Mouse (Mus musculus) cerebellum, postnatal 36 days (tissue): ENCODE data around the gene Sox12.
"Not testable (repeated sequence)": the region's sequence is repeated elsewhere in the genome, so short reads cannot be mapped to it uniquely, and the experiment has no call there.

Source experiments
- DNase-seq, 2 experiments: peaks; one replicate each; pipeline ENCODE4 v3.0.0; 2021 to 2022; ENCODE audit warnings: mixed read lengths in 2 of 2

Sox12 gene

DNA sequence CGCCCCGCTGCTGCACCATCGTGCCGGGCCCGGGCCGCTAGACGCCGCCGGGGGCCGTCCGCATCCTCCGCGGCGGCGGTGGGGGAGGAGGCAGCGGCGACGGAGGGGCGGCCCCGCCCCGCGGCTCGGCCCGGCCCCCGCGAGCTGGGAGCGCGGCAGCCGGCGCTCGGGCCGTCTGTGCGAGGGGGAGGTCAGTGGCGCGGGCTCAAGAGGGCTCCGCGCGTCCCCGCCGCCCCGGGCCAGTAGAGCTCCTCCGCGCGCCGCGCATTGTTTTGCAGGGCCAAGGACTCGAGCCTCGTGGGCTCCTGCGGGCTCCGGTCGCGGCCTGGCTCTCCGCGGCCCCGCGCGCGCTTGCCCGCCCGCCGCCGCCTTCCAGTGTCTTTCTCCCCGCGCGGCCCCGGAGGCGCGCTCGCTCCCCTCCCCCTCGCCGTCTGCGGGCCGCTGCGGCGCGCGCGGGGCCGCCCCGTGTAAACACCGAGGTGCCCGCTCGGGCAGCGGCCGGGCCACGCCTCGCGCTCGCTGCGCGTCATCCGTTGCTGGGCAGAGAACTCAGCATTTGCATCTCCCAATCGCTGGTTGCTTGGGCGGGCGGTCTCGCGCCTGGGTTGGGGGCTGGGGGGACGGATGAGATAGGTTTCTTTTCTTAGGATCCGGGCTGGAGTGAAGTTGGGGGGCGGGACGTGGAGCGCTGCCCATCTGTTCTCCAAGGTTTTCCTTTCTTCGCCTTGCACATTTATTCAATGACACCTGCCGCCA, at the start of gene Sox12:
Gene Sox12, minus strand, starts transcription at position 384 of the 756 bp plus-strand sequence.
- peak; percentile 96 to 98 for DNase-seq

- no peak for DNase-seq
Observed at GRCm38 (mm10) chr2:152447461-152447860, 49.6 kb upstream of the Sox12 start.

DNA sequence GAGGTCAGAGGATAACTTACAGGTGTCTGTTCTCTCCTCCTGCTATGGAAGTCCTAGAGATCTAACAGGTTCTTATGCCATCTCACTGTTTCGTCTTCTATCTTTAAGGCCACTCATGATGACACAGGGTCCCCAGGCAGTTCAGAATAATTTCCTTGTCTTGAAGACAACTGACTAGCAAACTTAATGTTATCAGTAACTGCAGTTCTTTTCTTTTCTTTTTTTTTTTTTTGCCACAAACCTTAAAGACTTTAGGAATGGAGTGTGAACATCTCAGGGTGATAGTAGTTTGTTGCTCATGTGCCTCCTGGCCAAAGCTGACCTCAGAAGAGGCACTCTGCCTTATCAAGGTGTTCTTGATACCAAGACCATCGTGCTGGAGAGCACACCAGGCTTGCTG, 48.8 kb upstream of the Sox12 start:
- no peak for DNase-seq

GRCm38 (mm10) chr2:152443281-152443680, 45.4 kb upstream of the Sox12 start:
- peak; percentile 34 to 47 for DNase-seq

DNA sequence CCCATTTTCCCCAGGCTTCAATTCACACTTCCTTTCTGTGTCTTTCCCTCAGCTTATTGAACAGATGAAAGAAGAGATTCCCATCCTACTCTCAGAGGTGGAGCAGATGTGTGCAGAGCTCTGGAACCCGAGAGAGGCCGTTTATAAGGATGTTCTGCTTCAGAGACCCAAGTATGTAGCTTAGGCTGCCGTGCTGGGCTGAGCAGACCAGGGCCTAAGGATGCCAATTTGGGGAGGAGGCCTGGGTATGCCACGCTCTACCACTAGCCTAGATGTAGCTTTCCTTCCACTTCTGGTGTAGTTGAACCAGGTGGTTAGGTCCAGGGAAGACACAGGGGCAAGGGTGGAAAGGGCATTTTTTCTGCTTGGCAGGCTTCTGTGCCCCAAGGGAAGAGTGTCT, 44.5 kb upstream of the Sox12 start:
- DNase-seq: no peak

DNA sequence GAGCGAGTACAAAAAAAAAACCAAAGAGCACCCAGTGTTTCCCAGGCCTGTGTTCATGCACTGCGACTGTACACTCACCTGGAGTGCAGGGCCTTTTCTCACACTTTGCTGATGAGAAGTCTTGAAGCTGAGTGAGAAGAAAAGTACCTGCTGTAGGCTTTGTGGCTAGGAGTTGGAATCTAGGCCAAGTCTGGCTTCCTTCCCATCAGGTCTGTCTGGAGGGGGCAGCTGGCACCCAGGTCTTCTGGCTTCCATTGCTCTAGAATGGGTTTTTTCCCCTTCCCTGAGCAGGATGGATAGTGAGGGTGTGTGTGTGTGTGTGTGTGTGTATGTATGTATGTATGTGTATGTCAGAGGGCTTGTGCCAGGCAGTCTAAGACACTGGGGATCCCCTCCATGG, 42.0 kb upstream of the Sox12 start:
- no peak for DNase-seq

- DNase-seq: no peak
Observed at GRCm38 (mm10) chr2:152438963-152439362, 41.1 kb upstream of the Sox12 start.

DNA sequence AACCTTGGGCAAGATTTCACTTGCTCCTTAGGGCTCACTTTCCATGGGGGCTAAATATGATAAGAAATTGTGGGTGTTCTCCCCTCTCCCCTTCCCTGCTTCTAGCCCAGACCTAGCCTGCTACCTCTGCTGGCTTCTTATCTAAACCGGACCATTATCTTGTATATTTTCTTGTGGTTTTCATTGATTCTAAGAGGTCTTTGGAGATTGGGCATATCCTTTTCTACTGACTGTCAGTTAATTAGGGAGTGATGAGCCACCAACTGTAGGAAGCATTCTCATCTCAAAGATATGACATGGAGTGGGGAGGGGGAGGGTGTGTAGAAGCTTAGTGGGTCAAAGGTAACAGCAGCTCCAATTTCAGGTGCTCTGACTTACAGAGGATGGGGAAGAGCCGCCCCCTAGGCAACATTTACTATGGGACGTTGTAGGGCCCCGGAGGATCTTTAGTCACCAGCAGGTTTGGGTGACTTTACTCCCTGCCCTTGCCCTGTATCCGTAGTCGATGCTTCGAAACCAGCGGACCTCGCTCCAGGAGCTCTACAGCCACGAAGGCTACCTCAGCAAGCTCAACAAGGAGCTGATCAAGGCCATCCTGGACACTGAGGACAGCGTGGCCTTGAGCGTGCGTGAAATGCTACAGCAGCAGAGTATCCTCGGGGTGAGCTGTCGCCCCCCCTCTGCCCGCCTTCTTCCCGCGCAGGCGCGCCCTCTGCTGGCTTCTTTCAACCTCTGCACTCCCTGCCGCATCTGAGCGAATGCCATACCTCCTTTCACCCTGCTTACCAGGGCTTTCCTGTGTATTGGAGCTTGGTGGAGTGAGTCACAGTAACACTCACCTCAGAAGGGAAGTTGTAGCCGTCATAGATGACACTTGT, 39.4 kb upstream of the Sox12 start:
- peak; percentile 87 to 89 for DNase-seq

GRCm38 (mm10) chr2:152436405-152436901, 38.6 kb upstream of the Sox12 start:
- no peak for DNase-seq

GRCm38 (mm10) chr2:152428481-152428880, 30.6 kb upstream of the Sox12 start:
- DNase-seq: not testable (repeated sequence)

GRCm38 (mm10) chr2:152427493-152427892, 29.6 kb upstream of the Sox12 start:
- DNase-seq: no peak

DNA sequence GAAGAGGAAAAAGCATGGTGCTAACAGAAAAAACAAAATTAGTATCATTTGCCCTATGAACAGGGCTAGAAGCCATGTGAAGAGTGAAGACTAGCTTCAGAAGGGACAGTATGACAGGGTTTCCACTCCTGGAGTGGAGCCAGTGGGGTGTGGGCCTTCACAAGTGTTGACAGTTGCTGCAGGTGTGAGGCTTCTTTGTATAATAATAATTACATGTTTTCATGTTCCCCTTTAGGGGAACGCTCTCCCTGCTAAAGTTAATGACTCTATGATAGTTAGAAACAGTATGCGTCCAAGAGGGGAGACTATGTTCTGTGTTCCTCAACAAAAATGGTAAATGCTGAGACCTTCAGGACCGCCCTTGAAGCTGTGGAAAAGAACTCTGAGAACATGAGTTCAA, 17.9 kb upstream of the Sox12 start:
- DNase-seq: no peak

DNA sequence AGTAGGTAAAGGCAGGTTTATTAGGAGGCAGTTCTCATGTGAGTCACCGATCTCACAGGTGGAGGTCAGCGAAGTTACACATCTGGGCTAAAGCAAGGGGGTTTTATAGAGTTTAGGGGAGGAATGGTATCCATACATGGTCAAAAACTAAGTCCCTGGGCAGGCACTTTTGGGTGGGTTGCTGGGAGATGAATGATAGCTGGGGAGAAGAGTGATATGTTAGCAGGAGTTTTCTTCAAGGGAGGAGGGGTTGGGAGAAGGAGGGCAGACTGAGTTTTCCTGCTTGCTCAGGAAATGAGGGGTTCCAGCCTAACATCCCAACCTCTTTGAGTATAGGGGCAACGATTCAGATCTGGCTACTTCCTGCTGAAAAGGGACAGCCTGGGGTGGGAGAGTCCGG, 17.4 kb upstream of the Sox12 start, which contains the start of gene 6820408C15Rik:
Gene 6820408C15Rik, plus strand, starts transcription at position 301 of the 400 bp plus-strand sequence.
- DNase-seq: no peak

- DNase-seq: peak; percentile 87 to 88
Observed at GRCm38 (mm10) chr2:152414591-152415165, 16.8 kb upstream of the Sox12 start, which contains the start of gene Zcchc3. TSS of gene Zcchc3 (minus strand) at chr2:152415027.

DNA sequence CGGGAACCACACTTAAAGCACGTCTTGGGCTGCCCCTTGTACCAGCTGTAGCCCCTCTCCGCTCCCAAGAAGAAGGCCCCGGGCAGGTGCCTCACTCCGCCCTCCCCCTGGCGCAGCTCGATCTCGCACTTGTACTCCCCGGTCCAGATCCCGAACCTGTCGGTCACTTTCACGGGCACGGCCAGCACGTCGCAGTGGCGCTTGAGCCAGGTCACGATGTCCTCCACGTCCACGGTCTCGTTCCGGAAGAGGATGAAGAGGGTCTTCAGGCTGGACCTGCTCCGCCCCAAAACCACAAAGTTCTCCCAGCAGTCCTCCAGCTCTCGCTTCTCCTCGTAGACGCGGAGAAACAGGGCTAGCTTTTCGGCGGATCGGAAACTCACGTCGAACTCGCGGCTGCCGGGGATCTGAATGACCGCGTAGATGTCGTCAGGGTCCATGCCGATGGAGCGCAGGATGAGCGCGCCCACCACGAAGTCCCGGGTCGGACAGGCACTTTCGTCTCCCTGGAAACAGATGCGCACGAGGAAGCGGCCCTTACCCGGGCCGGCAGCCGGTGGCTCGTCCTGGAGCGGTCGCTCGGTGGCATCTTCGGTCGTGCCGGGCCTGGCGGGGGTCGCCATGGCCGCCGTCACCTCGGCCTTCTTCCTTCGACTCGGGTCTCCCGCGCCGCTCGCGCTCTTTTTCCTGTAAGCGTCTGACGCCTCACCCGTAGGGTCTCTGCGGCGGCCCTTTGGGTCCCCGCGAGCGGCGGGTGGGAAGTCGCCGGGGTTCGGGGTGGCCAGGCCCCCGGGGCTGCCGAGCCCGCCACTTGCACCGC, 16.1 kb upstream of the Sox12 start:
- peak; percentile 45 to 53 for DNase-seq

- DNase-seq: no peak
Observed at GRCm38 (mm10) chr2:152413158-152413764, 15.4 kb upstream of the Sox12 start.

DNA sequence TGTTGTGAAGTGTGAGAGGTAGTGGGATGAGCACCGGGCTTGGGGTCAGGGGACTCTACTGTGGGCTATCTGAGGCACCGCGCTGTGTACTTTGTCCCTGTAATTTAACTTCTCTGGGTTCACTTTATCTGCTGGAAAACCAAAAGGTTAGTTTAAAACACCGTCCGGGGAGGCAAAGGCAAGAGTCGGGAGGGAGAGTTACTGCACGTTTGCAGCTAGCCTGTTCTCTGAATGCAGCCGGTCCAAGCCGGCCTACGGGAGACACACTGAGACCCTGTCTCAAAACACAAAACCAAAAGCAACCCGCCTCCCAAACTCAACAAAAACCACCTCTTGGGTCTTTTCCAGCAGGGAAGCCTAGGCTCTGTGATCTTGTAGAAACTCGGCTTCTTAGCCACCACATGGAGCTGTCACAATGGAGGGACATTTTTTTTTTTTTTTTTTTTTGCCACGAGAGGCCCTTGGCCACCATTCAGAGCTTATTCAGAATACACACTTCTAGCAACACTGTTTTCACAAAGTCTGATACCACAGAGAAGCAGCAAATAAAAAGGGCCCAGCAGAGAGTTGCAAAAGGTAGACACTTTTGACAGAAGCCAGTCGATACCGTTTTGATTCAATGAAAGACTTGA, 14.8 kb upstream of the Sox12 start:
- DNase-seq: no peak

DNA sequence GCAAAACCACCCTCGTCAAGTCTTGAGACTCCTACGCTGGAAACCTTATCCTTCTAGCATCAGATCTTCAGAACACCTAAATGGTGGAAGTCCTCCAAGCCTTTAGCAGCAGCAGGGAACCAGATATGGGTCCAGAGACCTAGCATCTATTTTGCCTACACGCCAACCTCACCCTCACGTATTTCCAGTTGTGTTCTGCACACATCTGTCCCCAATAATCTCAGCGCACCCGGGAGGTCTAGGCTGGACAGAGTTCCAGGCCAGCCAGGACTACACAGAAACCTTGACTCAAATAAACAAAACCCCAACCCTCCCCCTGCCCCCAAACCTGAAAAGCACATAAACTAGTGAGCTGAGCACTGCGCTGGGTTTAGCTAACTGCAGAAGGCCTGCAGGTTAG, 13.6 kb upstream of the Sox12 start:
- no peak for DNase-seq

DNA sequence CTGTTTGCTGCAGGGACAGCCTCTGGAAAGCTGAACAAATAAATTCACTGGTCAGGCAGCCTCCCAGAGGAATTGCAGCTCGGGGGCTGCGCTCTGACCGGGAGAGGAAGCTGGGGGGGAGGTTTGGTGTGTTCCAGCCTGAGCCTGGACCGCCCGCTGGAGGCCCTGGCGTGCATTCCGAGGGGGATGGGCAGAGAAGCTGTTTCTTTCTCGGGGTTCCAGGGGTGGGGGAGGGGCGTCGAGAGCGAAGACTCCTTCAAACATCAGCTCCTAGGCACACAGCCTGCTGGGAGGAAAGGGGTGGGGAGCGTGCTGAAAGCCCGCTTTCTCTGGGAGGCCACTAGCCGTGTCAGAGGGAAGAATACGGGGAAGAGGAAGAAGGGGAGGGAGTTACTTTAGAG, 13.1 kb upstream of the Sox12 start:
- peak; percentile 69 to 71 for DNase-seq

DNA sequence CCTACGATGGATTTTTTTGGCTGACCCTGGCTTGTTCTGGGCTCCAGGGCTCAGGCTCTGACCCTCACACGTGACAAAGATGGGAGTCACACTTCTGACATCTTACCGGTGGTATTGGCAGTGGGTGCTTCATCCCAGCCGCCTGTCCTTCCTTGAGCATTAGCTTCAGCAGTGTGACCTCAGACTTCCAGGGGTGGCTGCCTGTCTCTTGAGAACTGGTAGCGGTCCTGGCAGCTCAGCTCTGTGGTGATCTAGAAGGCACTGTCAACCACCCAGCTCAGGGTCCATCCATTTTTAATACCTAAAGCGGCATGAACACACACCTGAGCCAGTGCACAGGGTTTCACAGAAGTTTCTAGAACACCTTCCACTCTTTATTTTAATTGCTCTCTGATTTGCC, 11.9 kb upstream of the Sox12 start:
- no peak for DNase-seq

GRCm38 (mm10) chr2:152406126-152406525, 8.3 kb upstream of the Sox12 start:
- peak; percentile 94 to 95 for DNase-seq
